Mouse (Mus musculus) forebrain, embryonic 10.5 days (tissue): Measurements from ENCODE around the gene Tep1. TPM values are rescaled to one million over a fixed set of nuclear protein-coding genes. Genes with fewer than 3 reads are reported as not detected.
"Not testable (repeated sequence)": the region's sequence is repeated elsewhere in the genome, so short reads cannot be mapped to it uniquely, and the experiment has no call there.

Source experiments
- DNase-seq: peaks from one replicate; pipeline ENCODE4 v3.0.0-alpha.2; 2017; ENCODE audit warnings: low spot score; ENCODE audit errors: extremely low spot score
- H3K27ac ChIP-seq: fragments of 300-500 bp; sonication (generic); 2 replicates; pipeline ENCODE4 v1.5.1; 2016; ENCODE audit warnings: mild to moderate bottlenecking
- H3K27me3 ChIP-seq: fragments of 300-500 bp; sonication (generic); 2 replicates; pipeline ENCODE4 v1.6.1; 2016; ENCODE audit warnings: mild to moderate bottlenecking; ENCODE audit not compliant: poor library complexity, severe bottlenecking
- H3K36me3 ChIP-seq: fragments of 300-500 bp; sonication (generic); replicated peaks from 2 replicates; pipeline ENCODE4 v1.6.1; 2016; ENCODE audit warnings: mild to moderate bottlenecking, moderate library complexity
- H3K4me1 ChIP-seq: fragments of 300-500 bp; sonication (generic); 2 replicates; pipeline ENCODE4 v1.6.1; 2016
- H3K4me3 ChIP-seq: fragments of 300-500 bp; sonication (generic); 2 replicates; pipeline ENCODE4 v1.5.1; 2016; ENCODE audit warnings: mild to moderate bottlenecking, moderate library complexity
- H3K9me3 ChIP-seq: fragments of 300-500 bp; sonication (generic); 2 replicates; pipeline ENCODE4 v1.6.1; 2016; ENCODE audit warnings: mild to moderate bottlenecking, moderate library complexity
- WGBS: fragments of 180-500 bp; shearing (Covaris S2); methylation state at CpG from one replicate; pipeline ENCODE4 v1.1.7; 2016; 5-methylcytosine and 5-hydroxymethylcytosine counted together
- polyA plus RNA-seq: library from polyadenylated mRNA; unstranded; fragments of >200 nt; fragmentation: Nextera tagmentation; extraction: Ambion mirVana; gene quantifications from 2 replicates; pipeline ENCODE4 v1.2.1, GENCODE M21; 2016

Tep1 gene
- polyA plus RNA-seq, 1 experiment from 2014 or later: 5.2 TPM

DNA sequence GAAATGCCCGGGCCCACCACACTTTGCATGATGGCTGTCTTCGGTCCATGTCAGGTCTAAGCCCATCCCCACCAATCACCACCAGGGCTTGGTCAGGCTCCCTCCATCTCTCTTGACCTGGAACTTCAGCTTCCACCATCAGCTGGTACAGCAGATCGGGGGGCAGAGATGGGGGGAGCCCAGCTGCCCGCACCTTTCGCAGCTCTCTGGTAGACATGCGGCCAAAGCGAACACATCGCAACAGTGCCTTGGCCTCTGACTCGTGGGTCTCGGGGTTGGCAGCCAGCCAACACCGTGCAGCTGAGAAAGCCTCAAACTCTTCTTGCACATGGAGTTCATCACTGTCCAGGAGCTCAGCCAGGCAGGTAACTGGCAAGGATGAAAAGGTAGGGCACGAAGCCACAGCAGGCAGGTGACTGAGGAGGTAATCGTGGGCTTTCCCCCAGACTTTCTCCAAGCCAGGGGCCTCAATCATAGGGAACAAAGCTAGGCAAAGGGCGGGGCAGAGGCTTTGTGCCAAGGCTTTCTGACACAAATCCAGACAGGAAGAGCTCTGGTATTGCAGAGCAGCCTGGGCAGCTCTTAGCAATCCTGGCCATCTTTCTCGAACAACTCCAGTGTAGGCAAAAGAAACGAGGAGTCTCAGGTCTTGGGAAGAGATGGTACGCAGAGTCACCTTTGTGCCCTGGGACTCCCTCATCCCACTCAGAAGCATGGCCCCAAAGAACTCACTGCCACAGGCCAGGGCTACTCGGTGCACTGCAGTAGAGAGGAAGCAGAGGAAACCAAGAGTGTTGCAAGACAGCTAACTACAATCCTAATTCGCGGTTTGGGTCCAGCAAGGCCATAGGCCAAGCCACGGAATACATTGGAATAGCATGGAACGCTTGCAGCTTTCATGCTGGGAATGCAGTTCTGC, 22.4 kb upstream of the Tep1 start:
- H3K9me3 ChIP-seq: no peaks in the 10 kb centered on the region
- DNase-seq: no peak
- no peak overlapping the region for H3K4me3 ChIP-seq
- WGBS: 89% methylated on average over 22 of the region's 22 CpGs
- peaks cover 29% of the 10 kb centered on the region for H3K27me3 ChIP-seq
- no peaks in the 10 kb centered on the region for H3K36me3 ChIP-seq
- H3K4me1 ChIP-seq: peaks cover 18% of the 10 kb centered on the region
- H3K27ac ChIP-seq: no peak overlapping the region

DNA sequence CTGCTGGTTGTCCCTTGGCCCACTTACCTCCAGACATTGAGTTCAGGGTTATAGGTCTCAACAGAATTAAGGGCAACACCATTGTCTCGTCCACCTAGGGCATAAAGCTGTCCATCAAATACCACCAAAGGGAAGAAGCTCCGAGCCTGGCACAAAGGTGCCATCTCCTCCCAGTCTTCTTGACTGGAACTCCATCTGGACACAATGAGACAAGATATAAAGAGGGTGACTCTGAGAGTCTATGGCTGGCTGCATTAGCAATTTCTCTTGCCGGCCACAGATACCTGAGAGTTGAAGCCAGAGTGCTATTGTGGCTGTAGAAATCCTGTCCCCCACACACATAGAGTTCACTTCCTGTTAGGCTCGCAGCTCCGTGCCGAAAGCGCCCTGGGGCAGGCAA, 21.7 kb upstream of the Tep1 start:
- Histone ChIP-seq H3K27ac (no peak overlapping the region), H3K4me1 (peaks cover 14% of the 10 kb centered on the region), H3K27me3 (peaks cover 22% of the 10 kb centered on the region), H3K36me3 (no peaks in the 10 kb centered on the region), H3K9me3 (no peaks in the 10 kb centered on the region), H3K4me3 (no peak overlapping the region)
- 86% methylated on average over 7 of the region's 7 CpGs for WGBS
- DNase-seq: no peak

DNA sequence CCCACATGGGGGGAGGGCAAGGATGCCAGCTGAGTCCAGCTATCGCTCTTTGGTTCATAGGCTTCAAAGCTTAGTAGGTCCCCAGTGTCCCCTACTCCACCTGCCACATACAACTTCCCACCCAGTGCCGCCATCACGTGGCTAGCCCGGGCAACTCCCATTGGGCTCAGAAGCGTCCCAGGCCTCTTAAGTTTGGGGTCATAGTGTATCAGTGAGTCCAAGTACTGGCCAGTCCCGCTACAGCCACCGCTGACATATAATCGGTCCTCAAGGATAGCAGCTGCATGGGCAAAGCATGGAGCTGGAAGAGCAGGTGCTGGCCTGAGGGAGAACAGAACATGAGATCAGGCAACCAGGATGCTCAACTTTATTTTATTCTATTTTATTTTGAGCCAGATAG, 21.3 kb upstream of the Tep1 start:
- WGBS: 95% methylated on average over 8 of the region's 8 CpGs
- Histone ChIP-seq H3K9me3 (no peaks in the 10 kb centered on the region), H3K36me3 (no peaks in the 10 kb centered on the region), H3K27me3 (peaks cover 17% of the 10 kb centered on the region), H3K4me1 (peaks cover 9% of the 10 kb centered on the region), H3K27ac (no peak overlapping the region), H3K4me3 (no peak overlapping the region)
- no peak for DNase-seq

DNA sequence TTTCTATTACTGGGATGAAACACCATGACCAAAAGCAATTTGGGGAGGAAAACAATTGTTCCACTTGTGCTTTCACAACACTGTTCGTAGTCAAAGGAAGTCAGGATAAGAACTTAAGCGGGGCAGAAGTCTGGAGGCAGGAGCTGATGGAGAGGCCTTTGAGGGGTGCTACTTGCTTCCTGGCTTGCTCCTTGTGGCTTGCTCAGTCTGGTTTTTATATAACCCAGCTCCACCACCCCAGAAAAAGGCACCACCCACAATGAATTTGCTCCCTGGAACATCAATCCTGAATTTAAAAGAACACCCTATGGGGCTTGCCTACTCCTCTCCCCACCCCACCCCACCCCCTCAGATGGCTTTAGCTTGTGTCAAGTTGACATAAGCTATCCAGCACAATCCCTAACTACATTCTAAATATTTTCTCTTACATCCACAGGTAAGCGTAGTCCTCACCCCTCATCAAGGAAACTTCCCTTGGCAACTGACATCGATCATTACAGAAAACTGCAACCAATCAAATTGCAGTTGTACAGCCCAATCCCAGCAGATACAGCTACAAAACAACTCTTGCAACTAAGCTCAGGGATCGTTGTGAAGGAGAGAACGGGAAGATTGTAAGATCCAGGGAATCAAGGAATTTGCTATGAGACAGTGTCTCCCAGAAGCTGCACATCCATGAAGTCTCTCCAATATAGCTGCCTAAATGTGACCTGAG, 6.0 kb upstream of the Tep1 start:
- H3K4me3 ChIP-seq: no peak overlapping the region
- no peaks in the 10 kb centered on the region for H3K4me1 ChIP-seq
- H3K27ac ChIP-seq: no peak overlapping the region
- 86% methylated on average over 6 of the region's 6 CpGs for WGBS
- no peaks in the 10 kb centered on the region for H3K36me3 ChIP-seq
- H3K9me3 ChIP-seq: no peaks in the 10 kb centered on the region
- no peak for DNase-seq
- H3K27me3 ChIP-seq: no peaks in the 10 kb centered on the region

DNA sequence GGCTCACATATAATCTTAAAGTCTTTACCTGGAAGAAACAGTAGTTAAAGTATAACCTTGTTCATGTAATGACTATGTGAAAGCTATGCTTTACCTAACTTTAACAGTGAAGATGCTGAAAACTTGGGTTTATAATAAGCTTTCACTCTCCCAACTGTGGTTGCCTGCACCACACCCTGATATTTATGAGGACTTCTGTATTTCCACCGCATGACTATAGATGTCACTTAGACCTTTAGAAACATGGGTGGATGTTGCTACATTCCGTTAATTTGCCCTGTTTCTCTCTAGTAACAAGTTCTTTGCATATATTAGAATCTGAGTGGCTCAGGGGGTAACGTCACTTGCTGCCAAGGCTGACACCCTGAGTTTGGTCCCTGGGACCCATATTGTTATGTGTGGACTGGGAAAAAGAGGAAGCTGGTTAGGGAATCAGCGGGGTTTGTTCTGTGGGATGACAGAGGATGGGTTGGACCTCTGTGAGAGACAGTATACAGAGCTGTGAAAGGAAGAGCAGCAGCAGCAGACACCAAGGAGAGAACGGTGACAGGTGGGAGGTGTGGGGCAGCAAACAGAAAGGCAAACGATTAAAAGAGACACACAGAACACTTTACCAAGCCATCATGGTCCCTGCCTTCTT, 5.4 kb upstream of the Tep1 start:
- DNase-seq: no peak
- WGBS: 91% methylated on average over 6 of the region's 6 CpGs
- Histone ChIP-seq H3K36me3 (no peaks in the 10 kb centered on the region), H3K27me3 (no peaks in the 10 kb centered on the region), H3K9me3 (no peaks in the 10 kb centered on the region), H3K27ac (no peak overlapping the region), H3K4me3 (no peak overlapping the region), H3K4me1 (peaks cover 3% of the 10 kb centered on the region)

DNA sequence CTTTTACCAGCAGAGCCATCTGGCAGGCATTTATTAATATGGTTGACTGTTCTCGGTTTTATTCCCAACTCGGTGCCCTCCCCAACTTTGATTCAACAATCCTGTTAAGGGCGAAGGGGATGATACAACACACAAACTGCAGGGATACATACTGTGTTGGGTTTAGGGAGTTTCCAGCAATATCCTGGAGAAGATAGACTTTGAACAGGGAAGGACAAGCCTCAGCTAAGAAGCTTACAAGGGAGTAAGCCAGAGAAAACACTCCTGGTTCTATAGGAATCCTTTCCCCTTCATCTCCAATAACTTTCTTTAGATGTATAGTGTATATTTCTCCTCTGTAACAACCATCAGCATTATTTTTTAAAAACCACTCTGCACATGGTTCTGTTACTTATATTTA, 4.8 kb upstream of the Tep1 start:
- H3K4me1 ChIP-seq: peaks cover 9% of the 10 kb centered on the region
- DNase-seq: no peak
- no peaks in the 10 kb centered on the region for H3K27me3 ChIP-seq
- H3K27ac ChIP-seq: no peak overlapping the region
- WGBS: 90% methylated on average over 3 of the region's 3 CpGs
- no peaks in the 10 kb centered on the region for H3K36me3 ChIP-seq
- H3K4me3 ChIP-seq: no peak overlapping the region
- no peaks in the 10 kb centered on the region for H3K9me3 ChIP-seq

DNA sequence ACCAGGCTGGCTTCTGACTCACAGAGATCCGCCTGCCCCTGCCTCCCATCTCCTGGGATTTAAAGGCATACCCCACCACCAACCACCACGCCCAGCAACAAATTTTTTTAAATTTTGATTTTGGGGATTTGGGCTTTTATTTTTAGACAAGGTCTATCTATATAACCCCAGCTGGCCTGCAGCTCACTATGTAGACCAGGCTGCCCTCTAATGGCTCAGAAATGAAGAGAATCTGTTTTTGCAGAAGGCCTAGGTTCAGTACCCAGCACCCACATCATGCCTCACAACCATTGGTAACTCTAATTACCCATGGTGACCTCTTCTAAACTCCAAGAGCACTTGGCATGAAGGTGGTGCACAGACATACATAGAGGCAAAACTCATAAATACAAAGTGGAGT, 924 bp upstream of the Tep1 start:
- Histone ChIP-seq H3K27me3 (no peaks in the 10 kb centered on the region), H3K36me3 (no peaks in the 10 kb centered on the region), H3K27ac (no peak overlapping the region), H3K4me1 (peaks cover 13% of the 10 kb centered on the region), H3K9me3 (no peaks in the 10 kb centered on the region), H3K4me3 (no peak overlapping the region)
- WGBS: 89% methylated on average over 2 of the region's 2 CpGs
- DNase-seq: no peak

DNA sequence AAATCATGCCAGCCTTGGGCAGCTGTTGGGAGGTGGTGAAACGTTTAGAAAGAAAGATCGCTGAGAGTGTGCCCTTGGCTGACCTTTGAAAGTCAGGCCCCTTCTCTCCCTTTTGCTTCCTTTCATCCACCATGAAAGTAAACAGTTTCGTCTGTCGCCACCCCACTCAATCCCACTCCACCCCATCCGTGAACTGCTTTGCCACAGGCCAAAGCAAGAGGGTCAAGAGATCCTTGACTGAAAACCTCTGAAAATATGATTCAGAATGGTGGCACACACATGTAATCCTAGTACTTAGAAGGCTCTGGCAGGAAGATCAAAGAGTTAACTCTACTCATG, 414 bp upstream of the Tep1 start:
- no peaks in the 10 kb centered on the region for H3K36me3 ChIP-seq
- H3K4me1 ChIP-seq: peaks cover 13% of the 10 kb centered on the region
- no peaks in the 10 kb centered on the region for H3K9me3 ChIP-seq
- 39% methylated on average over 5 of the region's 5 CpGs for WGBS
- peak overlapping the region; percentile 87 for H3K27ac ChIP-seq
- H3K4me3 ChIP-seq: peak overlapping the region; percentile 67
- DNase-seq: no peak
- no peaks in the 10 kb centered on the region for H3K27me3 ChIP-seq

DNA sequence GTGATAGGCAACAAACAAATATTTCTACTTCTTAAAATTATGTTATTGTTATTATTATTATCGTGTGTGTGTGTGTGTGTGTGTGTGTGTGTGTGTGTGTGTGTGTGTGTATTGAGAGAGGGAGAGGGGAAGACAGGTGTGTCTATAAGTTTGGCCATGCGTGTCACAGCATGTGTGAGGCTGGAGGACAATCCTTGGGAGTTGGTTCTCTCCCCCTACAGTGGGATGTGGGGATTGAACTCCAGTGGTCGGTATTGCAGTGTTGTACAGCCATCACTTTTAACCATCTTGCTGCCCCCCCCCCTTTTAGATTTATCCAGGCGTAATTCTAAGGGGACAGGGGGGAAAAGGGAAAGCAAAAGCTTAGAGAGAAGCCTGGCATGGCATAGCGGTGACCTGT, 1.7 kb downstream of the Tep1 start:
- Histone ChIP-seq H3K36me3 (no peaks in the 10 kb centered on the region), H3K4me3 (no peak overlapping the region), H3K9me3 (no peaks in the 10 kb centered on the region), H3K27ac (no peak overlapping the region), H3K4me1 (peaks cover 13% of the 10 kb centered on the region), H3K27me3 (no peaks in the 10 kb centered on the region)
- DNase-seq: no peak
- 84% methylated on average over 5 of the region's 5 CpGs for WGBS

DNA sequence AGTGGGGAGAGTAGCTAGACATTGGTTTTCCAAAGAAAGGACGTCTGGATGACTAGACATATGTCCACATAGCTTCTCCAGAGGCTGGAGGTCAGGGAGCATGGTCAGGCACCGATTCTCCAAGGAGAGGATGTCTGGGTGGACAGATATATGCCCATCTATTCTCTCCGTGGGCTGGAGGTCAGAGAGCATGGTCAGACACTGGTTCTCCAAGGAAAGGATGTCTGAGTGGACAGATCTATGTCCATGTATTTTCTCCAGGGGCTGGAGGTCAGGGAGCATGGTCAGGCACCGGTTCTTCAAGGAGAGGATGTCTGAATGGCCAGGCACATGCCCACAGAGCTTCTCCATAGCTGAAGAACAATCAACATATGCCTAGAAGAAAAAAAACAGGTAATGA, 2.1 kb downstream of the Tep1 start:
- Histone ChIP-seq H3K27me3 (no peaks in the 10 kb centered on the region), H3K36me3 (no peaks in the 10 kb centered on the region), H3K4me1 (peaks cover 13% of the 10 kb centered on the region), H3K9me3 (no peaks in the 10 kb centered on the region), H3K4me3 (no peak overlapping the region), H3K27ac (no peak overlapping the region)
- 72% methylated on average over 4 of the region's 4 CpGs for WGBS
- no peak for DNase-seq

DNA sequence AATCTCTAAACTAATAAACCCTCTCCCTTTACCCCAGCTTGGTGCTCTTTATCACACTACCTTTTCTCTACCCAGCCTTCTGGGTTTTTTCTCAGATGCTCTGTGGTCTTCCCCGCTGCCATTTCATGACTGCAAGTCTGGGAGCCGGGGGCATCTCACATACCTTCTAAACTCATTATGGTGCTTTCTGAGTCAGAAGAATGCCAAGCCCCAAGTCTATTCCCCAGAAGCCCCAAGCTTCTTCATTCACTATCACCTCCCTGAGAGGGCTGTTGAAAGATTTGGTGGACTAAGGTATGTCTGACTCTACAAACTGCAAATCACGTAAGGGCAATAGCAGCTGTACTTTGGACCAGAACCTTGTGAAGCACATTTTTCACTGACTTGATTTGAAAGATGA, 3.4 kb downstream of the Tep1 start:
- H3K27me3 ChIP-seq: no peaks in the 10 kb centered on the region
- peaks cover 9% of the 10 kb centered on the region for H3K36me3 ChIP-seq
- H3K4me1 ChIP-seq: peaks cover 13% of the 10 kb centered on the region
- H3K9me3 ChIP-seq: no peaks in the 10 kb centered on the region
- H3K27ac ChIP-seq: no peak overlapping the region
- 88% methylated on average over 3 of the region's 3 CpGs for WGBS
- DNase-seq: no peak
- H3K4me3 ChIP-seq: no peak overlapping the region

DNA sequence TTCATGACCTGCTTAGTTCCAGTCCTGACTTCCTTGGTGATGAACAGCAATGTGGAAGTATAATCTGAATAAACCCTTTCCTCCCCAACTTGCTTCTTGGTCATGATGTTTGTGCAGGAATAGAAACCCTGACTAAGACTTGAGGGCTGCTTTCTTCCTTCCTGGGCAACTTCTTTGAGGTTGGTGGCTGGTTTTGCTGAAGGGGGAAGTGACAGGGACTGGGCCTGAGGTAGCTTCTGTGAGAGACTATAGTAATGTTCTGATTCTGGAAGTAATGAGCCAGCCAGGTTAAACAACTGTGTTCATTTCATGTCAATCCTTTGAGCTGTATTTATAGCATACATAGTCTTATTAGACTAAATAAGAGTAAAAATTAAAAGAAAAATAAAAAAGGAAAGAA, 5.4 kb downstream of the Tep1 start:
- not testable (repeated sequence) for H3K4me1 ChIP-seq, H3K27ac ChIP-seq

DNA sequence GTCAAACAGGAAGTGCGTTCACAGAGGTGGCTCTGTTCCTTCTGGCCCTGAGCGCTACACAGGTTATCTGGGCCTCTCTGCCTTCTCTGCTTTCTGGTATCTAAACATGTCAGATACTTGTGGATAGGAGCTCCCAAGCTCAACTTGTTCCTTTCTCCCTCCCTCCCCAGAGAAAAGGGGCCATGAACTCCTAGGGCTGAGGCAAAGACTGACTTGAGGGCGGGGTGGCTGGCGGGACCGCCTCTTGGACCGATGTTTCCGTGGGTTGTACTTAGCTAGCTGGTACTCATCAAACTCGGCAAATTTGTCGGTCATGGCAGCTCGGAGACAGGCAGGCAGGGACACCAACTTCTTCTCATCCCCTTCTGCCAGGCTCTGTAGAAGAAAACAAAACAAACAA, 7.7 kb downstream of the Tep1 start:
- Histone ChIP-seq H3K4me1 (no peaks in the 10 kb centered on the region), H3K27ac (no peak overlapping the region), H3K9me3 (no peaks in the 10 kb centered on the region), H3K36me3 (peaks cover 27% of the 10 kb centered on the region), H3K27me3 (no peaks in the 10 kb centered on the region), H3K4me3 (no peak overlapping the region)
- 94% methylated on average over 10 of the region's 10 CpGs for WGBS
- DNase-seq: no peak

More for the DNA sequence above, 5.4 kb downstream of the Tep1 start:
- H3K4me3 ChIP-seq, H3K27me3 ChIP-seq, DNase-seq, H3K9me3 ChIP-seq: not testable (repeated sequence)
- peaks cover 18% of the 10 kb centered on the region for H3K36me3 ChIP-seq
